Mouse (Mus musculus) G1E (cell line): ENCODE results near the gene 1500015O10Rik. TPM values are rescaled to one million over a fixed set of nuclear protein-coding genes. Genes with fewer than 3 reads are reported as not detected.
A peak's percentile ranks its signal among the peaks of the same experiment; 100 is the strongest.

Source experiments
- ATAC-seq: 2 replicates; pipeline ENCODE4 v1.8.0; 2016; ENCODE audit warnings: mild to moderate bottlenecking; ENCODE audit not compliant: insufficient number of reproducible peaks, poor library complexity, low FRiP score, severe bottlenecking; ENCODE audit errors: extremely low read depth
- DNase-seq: peaks from one replicate; pipeline ENCODE4 v3.0.0; 2012; ENCODE audit warnings: low spot score
- H3K27me3 ChIP-seq: 2 replicates; pipeline ENCODE4 v1.6.1; 2012; ENCODE audit warnings: mild to moderate bottlenecking, low read length, inconsistent platforms; ENCODE audit not compliant: insufficient read depth
- H3K36me3 ChIP-seq: replicated peaks from 2 replicates; pipeline ENCODE3; 2012; ENCODE audit warnings: mild to moderate bottlenecking, inconsistent platforms
- H3K4me1 ChIP-seq: 2 replicates; pipeline ENCODE4 v1.6.1; 2012; ENCODE audit warnings: low read depth, low read length, inconsistent platforms, mixed read lengths; ENCODE audit not compliant: insufficient read depth
- H3K4me3 ChIP-seq: 2 replicates; pipeline ENCODE4 v1.5.1; 2012; ENCODE audit warnings: low read depth, mild to moderate bottlenecking, inconsistent platforms, low read length, moderate library complexity, mixed read lengths
- H3K9me3 ChIP-seq: replicated peaks from 2 replicates; pipeline ENCODE4 v1.6.1; 2012; ENCODE audit warnings: inconsistent platforms
- CTCF ChIP-seq: IDR thresholded peaks from 2 replicates; pipeline ENCODE4 v1.5.1; 2012; ENCODE audit warnings: low read depth, low read length, inconsistent platforms, mixed read lengths
- GATA1 ChIP-seq: IDR thresholded peaks from 2 replicates; pipeline ENCODE4 v1.6.1; 2012; ENCODE audit warnings: borderline replicate concordance, low read length, inconsistent platforms, mixed read lengths
- GATA2 ChIP-seq: IDR thresholded peaks from 2 replicates; pipeline ENCODE4 v1.6.1; 2012; ENCODE audit warnings: low read depth, low read length, inconsistent platforms, borderline replicate concordance
- POLR2AphosphoS5 ChIP-seq: IDR thresholded peaks from 2 replicates; pipeline ENCODE4 v1.6.1; 2012; ENCODE audit warnings: low read depth, low read length, inconsistent platforms; ENCODE audit not compliant: insufficient replicate concordance
- TAL1 ChIP-seq: conservative IDR thresholded peaks from 2 replicates; pipeline ENCODE4 v1.6.1; 2012; ENCODE audit warnings: low read depth, low read length, inconsistent platforms, mixed read lengths
- polyA plus RNA-seq: library from polyadenylated mRNA; stranded (reverse); fragments of >175 nt; gene quantifications from 2 replicates; pipeline ENCODE4 v1.2.3, GENCODE M21; 2012
- total RNA-seq, 2 experiments: library from RNA; stranded (forward) in 1 of 2; stranded (reverse) in 1 of 2; fragments of 200-1000 nt in 1 of 2; fragments of >200 nt in 1 of 2; fragmentation: Nextera tagmentation in 1 of 2; gene quantifications; 2 replicates each; pipeline ENCODE4 v1.2.3; 2014 to 2017

Gene 1500015O10Rik
- total and polyA plus RNA-seq, 3 experiments: 0.16 TPM; not detected in 2

GRCm38 (mm10) chr1:43737812-43738518, 7.6 kb downstream of the 1500015O10Rik start:
- Histone ChIP-seq H3K4me1 (no peaks in the 10 kb centered on the region), H3K27me3 (peaks cover 2% of the 10 kb centered on the region; the same call in 1 of the 2 replicates), H3K9me3 (0 out of 2 replicates have a peak, but pooled peaks cover 3% of the 10 kb centered on the region), H3K4me3 (no peak overlapping the region), H3K36me3 (peaks cover 3% of the 10 kb centered on the region)
- DNase-seq: no peak
- ATAC-seq: no peak
- TF ChIP-seq CTCF: peak; percentile 38; the same call in 1 of the 2 replicates
- no peak for TF ChIP-seq POLR2AphosphoS5
- no peak for TF ChIP-seq TAL1
- no peak for TF ChIP-seq GATA2
- TF ChIP-seq GATA1: no peak

GRCm38 (mm10) chr1:43738519-43738894, 8.1 kb downstream of the 1500015O10Rik start:
- peaks cover 3% of the 10 kb centered on the region for H3K36me3 ChIP-seq
- ATAC-seq (no peak), DNase-seq (no peak)
- TF ChIP-seq POLR2AphosphoS5 (no peak), TAL1 (no peak), GATA1 (no peak), CTCF (no peak), GATA2 (no peak)
- 0 out of 2 replicates have a peak, but pooled peaks cover 3% of the 10 kb centered on the region for H3K9me3 ChIP-seq
- peaks cover 2% of the 10 kb centered on the region; the same call in 1 of the 2 replicates for H3K27me3 ChIP-seq
- H3K4me3 ChIP-seq: no peak overlapping the region
- H3K4me1 ChIP-seq: no peaks in the 10 kb centered on the region

GRCm38 (mm10) chr1:43754448-43755312, 24.3 kb downstream of the 1500015O10Rik start:
- peaks cover 86% of the 10 kb centered on the region for H3K36me3 ChIP-seq
- TF ChIP-seq GATA2: no peak
- TF ChIP-seq TAL1: no peak
- no peak for DNase-seq
- H3K9me3 ChIP-seq: no peaks in the 10 kb centered on the region
- ATAC-seq: no peak
- H3K4me3 ChIP-seq: no peak overlapping the region
- no peaks in the 10 kb centered on the region for H3K27me3 ChIP-seq
- no peaks in the 10 kb centered on the region for H3K4me1 ChIP-seq

- Histone ChIP-seq H3K27me3 (no peaks in the 10 kb centered on the region), H3K36me3 (peaks cover 90% of the 10 kb centered on the region), H3K4me1 (no peaks in the 10 kb centered on the region), H3K9me3 (no peaks in the 10 kb centered on the region), H3K4me3 (no peak overlapping the region)
- TF ChIP-seq POLR2AphosphoS5 (no peak), CTCF (no peak), GATA1 (no peak)
- no peak for DNase-seq
- no peak for ATAC-seq
Measured at GRCm38 (mm10) chr1:43760085-43760484, 29.7 kb downstream of the 1500015O10Rik start.

- ATAC-seq (no peak), DNase-seq (no peak)
- Histone ChIP-seq H3K27me3 (no peaks in the 10 kb centered on the region), H3K4me3 (no peak overlapping the region), H3K36me3 (peaks cover 87% of the 10 kb centered on the region), H3K9me3 (no peaks in the 10 kb centered on the region), H3K4me1 (no peaks in the 10 kb centered on the region)
- TF ChIP-seq GATA2 (no peak), POLR2AphosphoS5 (no peak), TAL1 (no peak), CTCF (no peak), GATA1 (no peak)
Measured at GRCm38 (mm10) chr1:43764481-43764880, 34.1 kb downstream of the 1500015O10Rik start.

GRCm38 (mm10) chr1:43766328-43766727, 35.9 kb downstream of the 1500015O10Rik start:
- ATAC-seq: no peak
- H3K36me3 ChIP-seq: peaks cover 90% of the 10 kb centered on the region
- no peaks in the 10 kb centered on the region for H3K27me3 ChIP-seq
- no peak for TF ChIP-seq POLR2AphosphoS5
- no peak for DNase-seq
- H3K4me3 ChIP-seq: no peak overlapping the region
- H3K4me1 ChIP-seq: no peaks in the 10 kb centered on the region
- no peaks in the 10 kb centered on the region for H3K9me3 ChIP-seq
